Mouse (Mus musculus): Measurements from ENCODE around the gene Mrpl33.

GRCm38 (mm10) chr5:31682305-31682704, 85.6 kb downstream of the Mrpl33 start:
- TF ChIP-seq CTCF (IDR thresholded peaks at IDR 0.05; ENCODE audit: low read depth, low read length) (no peak), POLR2A (IDR thresholded peaks at IDR 0.05; ENCODE audit: extremely low read depth, insufficient read depth, low read length) (no peak)

Measured in liver, adult 2 months (tissue).